21 mouse cellular contexts compared by ENCODE assay signal in the genomic region with DNA sequence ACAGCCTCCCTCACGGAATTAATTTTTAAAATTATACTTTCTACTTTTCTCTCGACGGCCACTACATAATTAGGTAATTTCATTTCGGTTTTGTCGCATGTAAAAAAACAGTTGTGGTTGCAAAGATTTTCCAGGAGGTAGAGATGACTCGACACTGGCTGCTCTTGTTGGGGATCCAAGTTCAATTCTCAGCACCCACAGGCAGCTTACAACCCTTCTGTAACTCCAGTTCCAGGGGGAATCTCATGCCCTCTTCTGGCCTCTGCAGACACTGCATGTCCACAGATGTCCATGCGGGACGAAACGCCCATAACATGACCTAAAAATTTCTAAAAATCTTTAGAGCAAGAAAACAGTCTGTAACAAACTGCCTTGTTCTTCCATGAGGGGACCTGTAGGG. TPM values are rescaled to one million over a fixed set of nuclear protein-coding genes. Genes with fewer than 3 reads are reported as not detected.
DNase-seq lines count a peak whose midpoint lies in the region; ATAC-seq and TF ChIP-seq lines count a peak whose summit lies in the region.
"Had no signal": no experiment of that assay in that cellular context is flagged by ENCODE, and none has a peak within 500 bp of the region (broad histone marks: within the 10 kb centered on the region; RNA-seq: fewer than 3 reads in every experiment).

No protein-coding gene starts in this region.

- H3K4me3 ChIP-seq in kidney, adult 2 months (ENCODE audit: insufficient read depth, low read depth, low read length): no peak overlapping the region
- H3K4me3 ChIP-seq in hindbrain, embryonic 16.5 days (ENCODE audit: low read length): no peak overlapping the region
- H3K4me3 ChIP-seq: embryonic facial prominence, embryonic 15.5 days; forebrain, embryonic 15.5 days; heart, embryonic 13.5 days; left cerebral cortex, adult 2 months; limb, embryonic 13.5 days; neural tube, embryonic 12.5 days; stomach, embryonic 15.5 days had no signal

- H3K9me3 ChIP-seq in hindbrain, embryonic 16.5 days (ENCODE audit: control insufficient read depth, low read length): no peaks in the 10 kb centered on the region
- H3K9me3 ChIP-seq: embryonic facial prominence, embryonic 15.5 days; forebrain, embryonic 15.5 days; heart, embryonic 13.5 days; limb, embryonic 13.5 days; neural tube, embryonic 12.5 days; stomach, embryonic 15.5 days had no signal

- no peak for DNase-seq in kidney, adult 2 months
- DNase-seq in kidney, adult 8-10 months: no peak
- DNase-seq in thymus, postnatal 4 days: peak; percentile 22
- DNase-seq in thymus, postnatal 10 days (ENCODE audit: low spot score in 2 of 2): no peak
- DNase-seq in urinary bladder, postnatal 10 days (ENCODE audit: low spot score): no peak
- DNase-seq: cerebellum, adult 11 months; gastrocnemius, postnatal 14 days; kidney, adult 11 months; lung, postnatal 4 days; midbrain, embryonic 14.5 days; right cerebral cortex, postnatal 4 days had no signal

- no peak for TF ChIP-seq POLR2A in kidney, adult 2 months (IDR thresholded peaks at IDR 0.05; ENCODE audit: low read depth, low read length)

- no peak overlapping the region for H3K27ac ChIP-seq in kidney, adult 2 months (ENCODE audit: insufficient read depth, low read depth, low read length)
- no peak overlapping the region for H3K27ac ChIP-seq in hindbrain, embryonic 16.5 days (ENCODE audit: low read depth, low read length)
- H3K27ac ChIP-seq: embryonic facial prominence, embryonic 15.5 days; forebrain, embryonic 15.5 days; heart, embryonic 13.5 days; left cerebral cortex, adult 2 months; limb, embryonic 13.5 days; neural tube, embryonic 12.5 days; stomach, embryonic 15.5 days had no signal

- 94% methylated on average over 9 of the region's 9 CpGs for WGBS in kidney, adult 2 months
- 94% methylated on average over 9 of the region's 9 CpGs for WGBS in hindbrain, embryonic 16.5 days

- no peak overlapping the region for H3K4me2 ChIP-seq in hindbrain, embryonic 16.5 days (ENCODE audit: low read length)
- H3K4me2 ChIP-seq: embryonic facial prominence, embryonic 15.5 days; forebrain, embryonic 15.5 days; heart, embryonic 13.5 days; limb, embryonic 13.5 days; neural tube, embryonic 12.5 days; stomach, embryonic 15.5 days had no signal

- peak; percentile 23 for ATAC-seq in activated CD4-positive, CD25-positive, alpha-beta regulatory T cell, adult 4 months
- no peak for ATAC-seq in megakaryocyte-erythroid progenitor cell, adult 5-6 weeks (replicated peaks; ENCODE audit: low FRiP score, low TSS enrichment, poor library complexity, severe bottlenecking)
- no peak for ATAC-seq in hindbrain, embryonic 16.5 days
- ATAC-seq: forebrain, embryonic 15.5 days had no signal

- no peaks in the 10 kb centered on the region for H3K4me1 ChIP-seq in kidney, adult 2 months (ENCODE audit: control insufficient read depth, insufficient read depth, low read length)
- no peaks in the 10 kb centered on the region for H3K4me1 ChIP-seq in hindbrain, embryonic 16.5 days (ENCODE audit: control insufficient read depth, insufficient read depth, low read depth, low read length)
- H3K4me1 ChIP-seq: embryonic facial prominence, embryonic 15.5 days; forebrain, embryonic 15.5 days; heart, embryonic 13.5 days; limb, embryonic 13.5 days; neural tube, embryonic 12.5 days; stomach, embryonic 15.5 days had no signal

- H3K9ac ChIP-seq in hindbrain, embryonic 16.5 days (ENCODE audit: low read depth, low read length): no peak overlapping the region
- H3K9ac ChIP-seq: embryonic facial prominence, embryonic 15.5 days; forebrain, embryonic 15.5 days; heart, embryonic 13.5 days; limb, embryonic 13.5 days; neural tube, embryonic 12.5 days; stomach, embryonic 15.5 days had no signal

- H3K36me3 ChIP-seq in kidney, adult 2 months (ENCODE audit: control insufficient read depth, insufficient read depth, low read length): no peaks in the 10 kb centered on the region
- H3K36me3 ChIP-seq in hindbrain, embryonic 16.5 days (ENCODE audit: control insufficient read depth, insufficient read depth, low read length): no peaks in the 10 kb centered on the region
- H3K36me3 ChIP-seq: embryonic facial prominence, embryonic 15.5 days; forebrain, embryonic 15.5 days; heart, embryonic 13.5 days; limb, embryonic 13.5 days; neural tube, embryonic 12.5 days; stomach, embryonic 15.5 days had no signal

- H3K27me3 ChIP-seq in kidney, adult 2 months (replicated peaks; ENCODE audit: control insufficient read depth, insufficient read depth, low read length): no peaks in the 10 kb centered on the region
- no peaks in the 10 kb centered on the region for H3K27me3 ChIP-seq in hindbrain, embryonic 16.5 days (replicated peaks; ENCODE audit: control insufficient read depth, insufficient read depth, low read length)
- H3K27me3 ChIP-seq: embryonic facial prominence, embryonic 15.5 days; forebrain, embryonic 15.5 days; heart, embryonic 13.5 days; limb, embryonic 13.5 days; neural tube, embryonic 12.5 days; stomach, embryonic 15.5 days had no signal

- 0 out of 2 replicates have a peak, but pooled peaks have one; percentile 4 for TF ChIP-seq CTCF in kidney, adult 2 months (conservative IDR thresholded peaks at IDR 0.05; ENCODE audit: insufficient read depth, insufficient read length, low read depth, low read length)

RNA-seq across cellular contexts. Expression of gene Jak2, which starts 41.3 kb away (rescaled TPM):
- 6.5 and 7.0 TPM in 2 replicates for polyA plus RNA-seq in kidney, adult 2 months (2012; rRNA removed)
- 10 to 100 TPM; 20.1 to 20.5 TPM for polyA plus RNA-seq in activated CD4-positive, CD25-positive, alpha-beta regulatory T cell, adult 4 months (2017; shearing (Covaris generic))
- 45.8 and 57.1 TPM in 2 replicates for total RNA-seq in megakaryocyte-erythroid progenitor cell, adult 5-6 weeks (2014; fragmentation: Nextera tagmentation)
- total RNA-seq in megakaryocyte-erythroid progenitor cell, adult 5-6 weeks (2017): 82.8 and 85.8 TPM in 2 replicates
- 6.2 and 10.0 TPM in 2 replicates for polyA plus RNA-seq in hindbrain, embryonic 16.5 days (2015; fragmentation: Nextera tagmentation; extraction: Ambion mirVana)
